Mouse (Mus musculus) embryo, embryonic 9.5 days (tissue): ENCODE data around the gene Plxna1.

ENCODE experiments used
- DNase-seq: peaks from one replicate; pipeline ENCODE4 v3.0.0-alpha.2; 2017; ENCODE audit errors: extremely low spot score

Plxna1 gene

GRCm38 (mm10) chr6:89361418-89362280 lies 771 bp downstream of the Plxna1 start:
- peak; percentile 54 for DNase-seq

DNA sequence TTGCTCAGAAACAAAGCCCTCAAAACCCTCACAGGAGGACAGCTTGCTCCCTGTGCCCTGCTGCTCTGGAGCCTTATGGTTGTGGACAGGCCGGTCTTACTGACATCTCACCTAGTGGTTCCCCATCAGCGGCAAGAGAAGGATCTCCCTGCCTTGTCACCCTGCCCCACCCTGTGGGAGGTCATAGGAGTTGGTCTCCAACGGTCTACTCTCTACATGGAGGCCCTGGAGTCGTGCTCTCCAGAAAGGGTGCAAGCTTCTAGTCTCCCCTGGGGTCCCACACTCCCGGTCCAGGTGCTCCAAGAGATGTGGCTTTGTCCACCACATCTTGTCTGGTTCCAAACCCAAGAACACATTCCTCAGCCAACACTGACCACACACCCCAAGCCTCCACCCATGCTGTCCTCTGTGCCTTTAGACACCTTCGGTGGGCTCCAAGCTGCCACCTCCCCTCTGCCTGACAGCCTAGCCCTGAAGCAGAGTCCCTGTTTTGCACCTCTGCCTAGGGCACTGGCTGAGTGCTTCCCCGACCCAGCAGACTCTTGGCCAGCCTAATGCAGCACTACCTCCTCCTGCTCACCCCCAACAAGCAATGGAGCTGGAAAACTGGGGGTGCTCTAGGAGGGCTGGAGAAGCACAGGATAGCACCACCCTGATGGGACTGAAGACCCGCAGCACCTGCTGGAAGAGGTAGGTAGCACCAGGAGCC lies 1.6 kb downstream of the Plxna1 start:
- DNase-seq, result no peak

GRCm38 (mm10) chr6:89359771-89360708 lies 2.4 kb downstream of the Plxna1 start:
- no peak for DNase-seq

GRCm38 (mm10) chr6:89359192-89359591 lies 3.2 kb downstream of the Plxna1 start:
- DNase-seq, result no peak

GRCm38 (mm10) chr6:89355661-89356060 lies 6.8 kb downstream of the Plxna1 start:
- no peak for DNase-seq

- no peak for DNase-seq
Observed at GRCm38 (mm10) chr6:89354726-89355125, 7.7 kb downstream of the Plxna1 start.

- no peak for DNase-seq
Observed at GRCm38 (mm10) chr6:89354076-89354475, 8.3 kb downstream of the Plxna1 start.

GRCm38 (mm10) chr6:89353101-89353500 lies 9.3 kb downstream of the Plxna1 start:
- DNase-seq, result no peak

- DNase-seq, result peak; percentile 45
Observed at GRCm38 (mm10) chr6:89351441-89352137, 10.8 kb downstream of the Plxna1 start.

DNA sequence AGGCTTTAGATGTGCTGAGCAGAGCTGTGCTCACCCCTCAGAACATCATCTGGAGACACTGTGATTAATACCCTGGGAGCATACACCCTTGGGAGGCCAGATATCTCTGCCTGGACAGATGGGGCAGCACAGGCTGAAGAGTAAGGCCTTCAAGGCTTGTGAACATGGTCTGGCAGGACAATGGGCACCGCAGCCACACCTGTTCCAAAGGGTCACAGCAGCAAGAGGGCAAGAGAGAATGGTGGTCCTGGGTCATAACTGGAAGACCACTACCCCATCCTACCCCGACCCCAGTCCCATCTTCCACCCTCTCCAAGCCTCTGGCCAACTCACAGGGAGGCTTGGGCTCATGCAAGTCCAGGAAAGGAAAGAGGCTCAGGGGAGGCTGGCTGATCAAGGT lies 11.9 kb downstream of the Plxna1 start:
- no peak for DNase-seq

GRCm38 (mm10) chr6:89350037-89350515 lies 12.3 kb downstream of the Plxna1 start:
- no peak for DNase-seq

DNA sequence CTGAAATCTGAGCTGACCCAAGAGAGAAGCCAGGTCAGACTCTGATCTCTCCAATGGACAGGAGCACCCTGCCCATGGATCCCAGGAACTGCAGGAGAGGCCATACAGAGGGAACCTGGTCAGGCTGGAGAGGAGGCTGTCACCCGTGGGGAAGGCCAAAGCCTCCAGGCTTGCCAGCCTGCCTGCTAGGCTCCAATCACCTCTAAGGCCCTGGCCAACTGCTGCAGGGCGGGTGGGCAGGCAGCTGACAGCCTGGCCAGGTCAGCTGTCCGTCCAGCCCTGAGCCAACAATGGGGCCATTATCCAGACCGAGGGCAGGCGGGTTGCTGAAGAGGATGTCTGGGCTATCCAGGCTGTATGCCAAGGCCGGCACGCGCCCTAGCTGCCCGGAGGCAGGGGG lies 14.1 kb downstream of the Plxna1 start:
- no peak for DNase-seq

GRCm38 (mm10) chr6:89347792-89348191 lies 14.6 kb downstream of the Plxna1 start:
- DNase-seq, result no peak

GRCm38 (mm10) chr6:89345855-89346254 lies 16.6 kb downstream of the Plxna1 start:
- DNase-seq, result no peak

- DNase-seq, result no peak
Observed at GRCm38 (mm10) chr6:89345486-89345785, 17.0 kb downstream of the Plxna1 start.

DNA sequence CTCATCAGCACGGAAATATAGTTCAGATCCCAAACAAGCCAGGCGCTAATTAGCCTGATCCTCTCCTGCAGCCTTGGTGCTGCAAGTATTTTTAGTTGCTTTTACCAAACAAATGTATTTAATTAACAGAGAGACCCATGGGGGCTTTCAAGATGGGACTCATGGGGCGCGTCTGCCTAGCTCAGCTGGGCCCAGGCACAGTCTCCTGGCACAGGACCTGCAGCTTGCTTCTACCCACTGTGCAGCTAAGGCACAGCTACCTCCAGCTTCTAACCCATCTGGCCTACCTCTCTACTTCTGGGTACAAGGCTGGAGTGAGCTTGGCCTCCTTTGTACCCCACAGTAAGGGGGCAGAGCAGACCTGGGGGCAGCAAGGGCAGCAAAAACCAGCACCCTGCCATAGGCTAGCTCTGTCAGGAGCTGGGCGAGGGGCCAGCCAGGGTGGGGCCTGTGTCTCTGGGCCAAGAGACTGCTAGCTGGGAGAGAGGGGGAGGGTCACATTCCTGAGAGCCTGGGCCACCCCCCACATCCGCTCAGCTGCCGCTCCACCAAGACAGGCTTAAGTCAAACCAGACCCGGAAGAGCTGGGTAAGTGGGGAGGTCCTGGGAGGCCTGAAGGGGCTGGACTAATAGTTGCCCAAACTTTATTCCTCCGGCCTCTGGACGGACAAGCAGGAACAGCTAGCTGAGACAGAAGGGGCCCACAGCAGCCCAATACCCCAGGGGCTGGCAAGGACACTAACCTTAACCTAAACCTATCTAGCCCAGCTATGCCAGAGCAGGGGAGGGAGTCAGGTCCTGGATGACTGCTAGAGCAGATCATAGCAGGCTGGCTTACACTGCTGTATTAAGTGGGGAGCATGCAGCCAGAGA lies 17.6 kb downstream of the Plxna1 start:
- DNase-seq, result peak; percentile 75

DNA sequence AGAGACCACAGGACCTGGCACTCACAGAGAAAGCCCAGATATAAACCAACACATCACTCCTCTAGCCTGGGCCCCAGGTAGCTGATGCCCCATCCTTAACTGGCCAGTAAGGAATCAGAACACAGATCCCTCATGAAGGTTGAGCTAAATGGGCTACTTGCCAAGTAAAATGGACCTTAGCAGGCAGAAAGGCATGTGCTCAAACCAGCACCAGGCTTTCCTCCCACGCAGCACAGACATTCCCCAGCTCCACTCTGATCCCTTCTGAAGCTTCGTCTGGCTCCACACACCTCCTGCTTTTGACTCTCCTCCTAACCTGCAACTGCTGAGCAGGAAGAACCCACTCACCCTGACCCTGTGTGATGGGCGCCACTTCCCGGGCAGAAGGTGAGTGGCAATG lies 20.4 kb downstream of the Plxna1 start:
- no peak for DNase-seq

DNA sequence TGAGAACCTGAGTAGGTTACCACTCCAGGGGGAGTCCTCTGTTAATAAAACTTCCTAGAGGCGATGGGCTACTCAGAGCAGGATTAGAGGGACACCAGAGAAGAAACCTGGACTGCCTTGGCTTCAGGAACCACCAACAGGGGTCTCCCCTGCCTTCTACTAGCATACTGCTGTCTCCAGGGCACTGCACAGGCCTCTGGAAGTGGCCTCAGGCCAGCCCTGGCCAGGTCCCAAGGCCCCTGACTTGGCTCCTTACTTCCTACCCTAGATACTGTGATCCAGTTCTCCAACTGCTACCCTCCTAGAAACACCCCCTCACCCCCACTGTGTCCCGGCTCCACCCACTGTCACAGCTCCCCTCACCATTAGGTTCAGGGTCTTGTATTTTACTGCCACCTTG lies 23.0 kb downstream of the Plxna1 start:
- DNase-seq, result no peak

- no peak for DNase-seq
Observed at GRCm38 (mm10) chr6:89338733-89339132, 23.7 kb downstream of the Plxna1 start.

- no peak for DNase-seq
Observed at GRCm38 (mm10) chr6:89337574-89337973, 24.8 kb downstream of the Plxna1 start.
